Mouse (Mus musculus): ENCODE data around the gene Abcc9. TPM values are rescaled to one million over a fixed set of nuclear protein-coding genes. Genes with fewer than 3 reads are reported as not detected.

Gene Abcc9
- polyA plus RNA-seq, 1 experiment from 2014 or later: 5.8 TPM

DNA sequence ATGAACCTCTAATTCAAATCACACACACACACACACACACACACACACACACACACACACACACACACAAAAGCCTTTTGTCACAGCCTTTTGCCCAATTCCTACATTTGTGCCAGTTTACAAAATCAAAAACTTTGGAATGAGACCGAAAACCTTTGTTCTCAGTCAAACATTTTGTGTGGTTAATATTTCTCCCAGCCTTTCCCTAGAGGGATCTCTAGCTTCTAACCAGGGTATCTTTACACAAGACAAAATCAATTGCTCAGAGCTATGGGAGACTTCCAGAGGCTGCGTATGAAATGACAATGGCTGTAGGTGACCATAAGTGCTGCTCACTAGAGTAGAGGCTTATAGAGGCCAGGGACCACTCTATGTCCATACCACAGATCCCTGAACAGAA is 36.1 kb upstream of the Abcc9 start:
- H3K4me3 ChIP-seq (ENCODE audit: low read length): no peak overlapping the region
- WGBS: 75% methylated on average over 2 of the region's 2 CpGs
- no peak overlapping the region for H3K9ac ChIP-seq (ENCODE audit: low read length)
- H3K27ac ChIP-seq (ENCODE audit: low read length): no peak overlapping the region
- no peaks in the 10 kb centered on the region for H3K27me3 ChIP-seq (ENCODE audit: control insufficient read depth, insufficient read depth, low read depth, low read length)
- H3K4me1 ChIP-seq (replicated peaks; ENCODE audit: control insufficient read depth, insufficient read depth, low read length): no peaks in the 10 kb centered on the region
- H3K36me3 ChIP-seq (ENCODE audit: control insufficient read depth, insufficient read depth, low read length): no peaks in the 10 kb centered on the region
- H3K9me3 ChIP-seq (ENCODE audit: control insufficient read depth, low read length): no peaks in the 10 kb centered on the region
- no peak for ATAC-seq (ENCODE audit: low read depth)
- no peak overlapping the region for H3K4me2 ChIP-seq (ENCODE audit: low read depth, low read length)

DNA sequence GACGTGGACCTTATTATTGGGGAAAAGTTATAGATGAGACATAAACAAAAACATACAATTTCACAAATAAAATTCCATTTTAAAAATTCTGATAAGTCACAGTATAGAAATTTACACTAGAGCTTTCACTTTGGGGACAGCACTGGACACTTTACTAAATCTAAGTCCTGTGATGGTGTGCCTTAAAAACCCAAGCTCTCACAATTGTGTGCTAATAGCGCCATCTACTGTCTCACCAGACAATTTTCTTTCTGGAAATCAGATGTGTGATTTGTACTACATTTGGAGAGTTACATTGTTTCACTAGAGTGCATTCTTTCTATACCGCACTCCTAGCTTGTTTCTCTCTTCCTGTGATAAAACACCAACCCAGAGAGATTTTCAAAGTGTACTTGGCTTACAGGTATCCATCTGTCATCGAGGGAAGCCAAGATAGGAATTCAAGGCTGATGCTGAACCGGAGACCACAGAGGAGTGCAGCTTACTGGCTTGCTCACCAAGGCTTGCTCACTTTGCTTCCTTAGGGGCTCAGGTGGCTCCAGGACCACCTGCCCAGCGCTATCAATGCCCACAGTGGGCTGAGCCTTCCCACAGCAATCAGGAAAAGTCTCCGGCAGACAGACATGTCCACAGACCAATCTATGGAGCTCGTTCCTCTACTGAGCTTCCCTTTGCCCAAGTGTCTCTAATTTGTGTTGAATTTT is 33.3 kb upstream of the Abcc9 start:
- no peaks in the 10 kb centered on the region for H3K4me1 ChIP-seq (replicated peaks; ENCODE audit: control insufficient read depth, insufficient read depth, low read length)
- ATAC-seq (ENCODE audit: low read depth): no peak
- no peaks in the 10 kb centered on the region for H3K9me3 ChIP-seq (ENCODE audit: control insufficient read depth, low read length)
- H3K9ac ChIP-seq (ENCODE audit: low read length): no peak overlapping the region
- no peaks in the 10 kb centered on the region for H3K36me3 ChIP-seq (ENCODE audit: control insufficient read depth, insufficient read depth, low read length)
- no peaks in the 10 kb centered on the region for H3K27me3 ChIP-seq (ENCODE audit: control insufficient read depth, insufficient read depth, low read depth, low read length)
- no peak overlapping the region for H3K4me3 ChIP-seq (ENCODE audit: low read length)
- H3K4me2 ChIP-seq (ENCODE audit: low read depth, low read length): no peak overlapping the region
- 43% methylated on average over 8 of the region's 8 CpGs for WGBS
- no peak overlapping the region for H3K27ac ChIP-seq (ENCODE audit: low read length)

DNA sequence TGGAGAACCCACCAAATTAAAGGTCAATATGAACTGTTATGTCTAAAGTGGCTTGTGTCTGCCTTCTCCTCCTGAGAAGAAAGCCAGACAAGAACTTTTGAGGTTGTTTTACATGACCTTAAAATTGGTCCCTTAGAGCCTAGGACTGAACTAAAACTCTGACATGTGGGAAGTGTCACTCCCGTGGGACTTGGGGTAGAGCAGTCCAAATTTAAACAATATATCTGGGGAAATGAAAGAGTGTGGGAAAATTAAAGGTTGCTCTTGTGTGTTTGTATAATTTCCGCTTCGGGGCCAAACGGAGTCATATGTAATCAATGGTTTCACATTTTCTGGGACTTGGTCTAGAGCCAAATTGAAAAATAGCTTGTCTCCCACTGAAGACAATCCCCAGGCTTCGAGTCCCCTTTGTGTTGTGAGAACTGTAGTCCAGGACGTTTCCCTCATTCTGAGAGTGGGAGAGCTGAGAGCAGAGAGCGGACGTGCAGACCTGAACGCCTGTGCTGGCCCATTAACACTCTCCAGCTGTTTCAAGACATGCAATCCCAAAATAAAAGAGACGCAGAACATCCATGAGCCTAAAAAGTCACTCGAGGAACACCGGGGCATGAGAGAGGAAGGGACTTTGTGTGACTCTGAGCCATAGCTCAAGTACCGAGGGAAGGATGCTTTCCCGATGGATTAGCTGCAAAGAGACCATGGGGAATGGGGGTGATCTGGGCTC is 30.6 kb upstream of the Abcc9 start:
- WGBS: 56% methylated on average over 14 of the region's 14 CpGs
- no peak overlapping the region for H3K4me3 ChIP-seq (ENCODE audit: low read length)
- H3K4me1 ChIP-seq (replicated peaks; ENCODE audit: control insufficient read depth, insufficient read depth, low read length): no peaks in the 10 kb centered on the region
- no peak overlapping the region for H3K4me2 ChIP-seq (ENCODE audit: low read depth, low read length)
- no peak overlapping the region for H3K27ac ChIP-seq (ENCODE audit: low read length)
- peak; percentile 71; the same call in 1 of the 2 replicates for ATAC-seq (ENCODE audit: low read depth)
- H3K9ac ChIP-seq (ENCODE audit: low read length): no peak overlapping the region
- no peaks in the 10 kb centered on the region for H3K36me3 ChIP-seq (ENCODE audit: control insufficient read depth, insufficient read depth, low read length)
- H3K9me3 ChIP-seq (ENCODE audit: control insufficient read depth, low read length): no peaks in the 10 kb centered on the region
- H3K27me3 ChIP-seq (ENCODE audit: control insufficient read depth, insufficient read depth, low read depth, low read length): no peaks in the 10 kb centered on the region

DNA sequence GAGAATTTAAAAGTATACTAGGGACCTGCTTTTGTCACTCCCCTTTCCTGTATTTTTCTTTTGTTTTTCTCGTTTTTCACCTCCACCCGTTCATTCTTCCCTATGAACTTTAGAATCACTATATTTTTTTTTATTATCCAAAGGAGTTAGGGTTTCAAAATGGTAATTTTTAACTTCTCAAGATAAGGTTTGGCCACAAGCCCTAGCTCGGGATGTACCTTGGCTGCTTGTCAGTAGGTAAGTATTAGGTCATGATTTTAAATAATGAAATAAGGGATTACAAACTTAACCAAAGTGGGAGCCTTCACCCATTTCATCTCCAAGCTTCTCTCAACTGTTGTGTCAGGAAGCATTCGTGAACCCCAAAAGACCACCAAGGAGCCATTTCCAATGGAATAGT is 23.9 kb upstream of the Abcc9 start:
- H3K4me2 ChIP-seq (ENCODE audit: low read depth, low read length): no peak overlapping the region
- no peaks in the 10 kb centered on the region for H3K4me1 ChIP-seq (replicated peaks; ENCODE audit: control insufficient read depth, insufficient read depth, low read length)
- no peak for ATAC-seq (ENCODE audit: low read depth)
- WGBS: 76% methylated on average over 4 of the region's 4 CpGs
- H3K9me3 ChIP-seq (ENCODE audit: control insufficient read depth, low read length): no peaks in the 10 kb centered on the region
- H3K27me3 ChIP-seq (ENCODE audit: control insufficient read depth, insufficient read depth, low read depth, low read length): no peaks in the 10 kb centered on the region
- H3K4me3 ChIP-seq (ENCODE audit: low read length): no peak overlapping the region
- no peaks in the 10 kb centered on the region for H3K36me3 ChIP-seq (ENCODE audit: control insufficient read depth, insufficient read depth, low read length)
- no peak overlapping the region for H3K9ac ChIP-seq (ENCODE audit: low read length)
- H3K27ac ChIP-seq (ENCODE audit: low read length): no peak overlapping the region

DNA sequence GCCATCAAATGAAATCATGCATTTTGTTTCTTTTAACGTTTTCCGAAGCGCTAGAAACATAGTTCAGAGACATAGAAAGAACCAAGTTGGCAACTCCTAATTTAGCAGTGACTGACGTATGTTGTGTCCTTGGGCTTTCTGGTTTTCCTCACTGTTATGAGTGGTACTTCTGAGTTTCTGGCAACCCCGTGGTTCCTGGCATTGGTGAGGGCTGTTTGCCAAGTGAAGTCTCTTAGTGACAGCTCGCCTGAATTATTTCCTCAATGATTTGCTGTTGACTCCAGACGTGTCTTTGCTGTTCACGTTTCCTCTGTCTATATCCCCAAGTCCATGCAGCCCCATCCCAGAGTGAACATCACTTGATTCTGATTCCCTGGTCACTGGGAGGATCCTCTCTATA is 19.6 kb upstream of the Abcc9 start:
- 66% methylated on average over 8 of the region's 8 CpGs for WGBS
- no peak overlapping the region for H3K4me3 ChIP-seq (ENCODE audit: low read length)
- H3K27me3 ChIP-seq (ENCODE audit: control insufficient read depth, insufficient read depth, low read depth, low read length): no peaks in the 10 kb centered on the region
- H3K36me3 ChIP-seq (ENCODE audit: control insufficient read depth, insufficient read depth, low read length): no peaks in the 10 kb centered on the region
- H3K9me3 ChIP-seq (ENCODE audit: control insufficient read depth, low read length): no peaks in the 10 kb centered on the region
- no peaks in the 10 kb centered on the region; the same call in 1 of the 2 replicates for H3K4me1 ChIP-seq (replicated peaks; ENCODE audit: control insufficient read depth, insufficient read depth, low read length)
- no peak overlapping the region for H3K4me2 ChIP-seq (ENCODE audit: low read depth, low read length)
- H3K27ac ChIP-seq (ENCODE audit: low read length): no peak overlapping the region
- no peak for ATAC-seq (ENCODE audit: low read depth)
- no peak overlapping the region for H3K9ac ChIP-seq (ENCODE audit: low read length)

DNA sequence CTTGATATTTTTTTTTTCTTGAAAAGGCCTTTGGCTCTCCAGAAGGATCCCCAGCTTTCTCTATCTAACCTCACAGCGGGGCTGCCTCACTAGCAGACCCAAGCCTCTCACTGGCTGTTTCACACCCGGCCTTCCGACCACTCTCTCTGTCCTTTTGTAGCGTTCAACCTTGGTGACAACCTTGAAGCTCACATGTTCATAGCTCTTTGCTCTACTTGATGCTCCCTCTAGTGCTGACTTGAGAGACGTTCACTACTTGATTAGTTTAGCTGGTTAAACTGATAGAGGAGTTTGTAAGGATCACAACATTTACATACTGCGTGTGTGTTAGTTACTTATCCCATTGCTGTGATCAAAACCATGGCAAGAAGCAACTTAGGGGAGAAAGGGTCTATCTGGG is 18.5 kb upstream of the Abcc9 start:
- 63% methylated on average over 6 of the region's 6 CpGs for WGBS
- no peak for ATAC-seq (ENCODE audit: low read depth)

DNA sequence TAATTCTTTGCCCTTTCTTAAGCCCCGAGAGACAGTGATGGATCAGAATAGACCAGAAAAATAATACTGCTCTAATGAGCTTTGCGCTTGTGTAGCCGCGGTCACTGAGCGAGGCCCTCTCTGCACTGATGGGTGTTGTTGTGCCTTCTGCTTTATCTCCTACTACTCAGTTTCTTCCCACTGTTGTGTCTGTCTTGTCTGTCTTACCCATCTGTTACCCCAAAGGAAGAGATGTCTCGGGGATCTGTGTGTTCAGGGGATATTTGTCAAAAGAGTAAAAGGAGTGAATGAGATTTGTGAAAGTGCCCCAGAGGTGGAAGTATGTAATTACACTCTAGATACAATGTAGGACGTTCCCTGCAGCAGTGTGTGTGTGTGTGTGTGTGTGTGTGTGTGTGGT is 16.1 kb upstream of the Abcc9 start:
- no peak for ATAC-seq (ENCODE audit: low read depth)
- WGBS: 48% methylated on average over 7 of the region's 7 CpGs
- H3K4me1 ChIP-seq (replicated peaks; ENCODE audit: control insufficient read depth, insufficient read depth, low read length): no peaks in the 10 kb centered on the region; the same call in 1 of the 2 replicates
- H3K9ac ChIP-seq (ENCODE audit: low read length): no peak overlapping the region
- 0 out of 2 replicates have a peak, but pooled peaks cover 2% of the 10 kb centered on the region for H3K9me3 ChIP-seq (ENCODE audit: control insufficient read depth, low read length)
- no peaks in the 10 kb centered on the region for H3K36me3 ChIP-seq (ENCODE audit: control insufficient read depth, insufficient read depth, low read length)
- no peaks in the 10 kb centered on the region for H3K27me3 ChIP-seq (ENCODE audit: control insufficient read depth, insufficient read depth, low read depth, low read length)
- no peak overlapping the region for H3K27ac ChIP-seq (ENCODE audit: low read length)
- H3K4me3 ChIP-seq (ENCODE audit: low read length): no peak overlapping the region
- H3K4me2 ChIP-seq (ENCODE audit: low read depth, low read length): no peak overlapping the region

More for the DNA sequence above, 18.5 kb upstream of the Abcc9 start:
- Histone ChIP-seq H3K27me3 (ENCODE audit: control insufficient read depth, insufficient read depth, low read depth, low read length) (no peaks in the 10 kb centered on the region), H3K9me3 (ENCODE audit: control insufficient read depth, low read length) (no peaks in the 10 kb centered on the region), H3K36me3 (ENCODE audit: control insufficient read depth, insufficient read depth, low read length) (no peaks in the 10 kb centered on the region), H3K4me1 (replicated peaks; ENCODE audit: control insufficient read depth, insufficient read depth, low read length) (no peaks in the 10 kb centered on the region; the same call in 1 of the 2 replicates), H3K9ac (ENCODE audit: low read length) (no peak overlapping the region), H3K4me3 (ENCODE audit: low read length) (no peak overlapping the region), H3K4me2 (ENCODE audit: low read depth, low read length) (no peak overlapping the region), H3K27ac (ENCODE audit: low read length) (no peak overlapping the region)

DNA sequence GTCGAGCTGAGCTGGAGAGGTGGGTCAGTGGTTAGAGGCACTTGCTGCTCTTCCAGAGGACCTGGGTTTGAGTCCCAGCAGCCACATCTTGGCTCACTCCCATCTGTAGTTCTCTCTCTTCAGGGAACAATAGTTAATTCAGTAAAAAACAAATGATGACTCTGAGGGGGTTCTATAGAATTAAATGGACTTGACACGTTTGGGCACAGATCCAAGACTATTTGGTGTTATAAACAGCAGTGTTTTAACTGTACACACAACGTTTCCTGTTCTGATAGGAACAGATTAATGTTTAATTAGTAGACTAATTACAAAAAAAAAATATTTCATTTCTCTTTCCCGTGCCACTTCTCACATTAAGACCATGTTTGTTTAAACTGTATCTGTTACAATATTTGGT is 15.1 kb upstream of the Abcc9 start:
- H3K9me3 ChIP-seq (ENCODE audit: control insufficient read depth, low read length): 0 out of 2 replicates have a peak, but pooled peaks cover 2% of the 10 kb centered on the region
- H3K9ac ChIP-seq (ENCODE audit: low read length): no peak overlapping the region
- WGBS: 42% methylated on average over 4 of the region's 4 CpGs
- H3K4me1 ChIP-seq (replicated peaks; ENCODE audit: control insufficient read depth, insufficient read depth, low read length): no peaks in the 10 kb centered on the region; the same call in 1 of the 2 replicates
- H3K27ac ChIP-seq (ENCODE audit: low read length): no peak overlapping the region
- no peaks in the 10 kb centered on the region for H3K27me3 ChIP-seq (ENCODE audit: control insufficient read depth, insufficient read depth, low read depth, low read length)
- no peak overlapping the region for H3K4me2 ChIP-seq (ENCODE audit: low read depth, low read length)
- H3K4me3 ChIP-seq (ENCODE audit: low read length): no peak overlapping the region
- no peak for ATAC-seq (ENCODE audit: low read depth)
- H3K36me3 ChIP-seq (ENCODE audit: control insufficient read depth, insufficient read depth, low read length): no peaks in the 10 kb centered on the region

DNA sequence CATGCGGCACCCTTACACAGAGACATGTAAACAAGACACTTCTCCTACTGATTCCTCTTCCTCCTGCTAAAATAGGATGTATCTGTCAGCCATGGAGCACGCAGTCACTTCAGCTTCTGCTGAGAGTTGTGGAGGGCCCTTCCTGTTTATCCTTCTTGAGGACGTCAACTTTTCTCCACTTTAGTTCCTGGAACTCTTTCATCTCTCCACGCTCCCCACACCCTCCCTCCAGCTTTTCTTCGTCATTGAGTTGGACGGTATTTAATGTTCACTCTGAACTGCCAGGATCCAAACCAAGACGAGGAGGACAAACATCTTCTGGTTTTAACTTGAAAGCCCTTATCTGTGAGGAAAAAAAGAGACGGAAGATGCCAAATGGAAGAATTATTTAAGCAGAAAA is 12.9 kb upstream of the Abcc9 start:
- Histone ChIP-seq H3K9me3 (ENCODE audit: control insufficient read depth, low read length) (0 out of 2 replicates have a peak, but pooled peaks cover 2% of the 10 kb centered on the region), H3K27me3 (ENCODE audit: control insufficient read depth, insufficient read depth, low read depth, low read length) (no peaks in the 10 kb centered on the region), H3K27ac (ENCODE audit: low read length) (no peak overlapping the region), H3K4me2 (ENCODE audit: low read depth, low read length) (no peak overlapping the region), H3K4me3 (ENCODE audit: low read length) (no peak overlapping the region), H3K9ac (ENCODE audit: low read length) (no peak overlapping the region), H3K4me1 (replicated peaks; ENCODE audit: control insufficient read depth, insufficient read depth, low read length) (peaks cover 12% of the 10 kb centered on the region), H3K36me3 (ENCODE audit: control insufficient read depth, insufficient read depth, low read length) (no peaks in the 10 kb centered on the region)
- WGBS: 20% methylated on average over 8 of the region's 8 CpGs
- ATAC-seq (ENCODE audit: low read depth): peak; percentile 34
